Mouse (Mus musculus): ENCODE measurements at regions not wholly inside any gene's neighbourhood (a gene's known extent, or its start where the extent isn't known, plus 50 kb on each side); places are given as distances from the start of the nearest gene placed in this dataset.
"Not testable (repeated sequence)": the region's sequence is repeated elsewhere in the genome, so short reads cannot be mapped to it uniquely, and the experiment has no call there.

DNA sequence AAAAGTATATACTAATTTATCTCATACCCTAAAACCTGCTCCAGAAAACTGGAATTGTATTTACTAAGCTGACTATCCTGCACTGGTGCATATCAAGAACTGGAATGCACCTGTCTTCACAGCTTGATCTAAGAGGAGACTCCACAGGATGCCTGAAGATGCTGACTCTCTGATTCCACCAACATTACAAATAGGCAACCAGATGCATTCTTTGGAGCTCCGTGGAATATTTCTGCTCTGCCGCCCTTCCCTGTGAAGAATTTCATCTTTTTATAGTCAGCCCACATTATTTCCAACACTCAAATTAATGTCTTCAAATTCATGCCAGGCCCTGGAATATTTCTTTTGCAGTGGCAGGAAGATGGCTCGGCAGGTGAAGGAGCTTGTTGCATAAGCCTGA is 148.7 kb upstream of the Pou3f3 start:
- peaks cover 13% of the 10 kb centered on the region for H3K9me3 ChIP-seq
- H3K36me3 ChIP-seq (replicated peaks; ENCODE audit: low read length) = no peaks in the 10 kb centered on the region
- no peak overlapping the region for H3K4me3 ChIP-seq (replicated peaks)
- H3K4me1 ChIP-seq = peaks cover 3% of the 10 kb centered on the region; the same call in 1 of the 2 replicates
- H3K27me3 ChIP-seq (replicated peaks) = no peaks in the 10 kb centered on the region
- TF ChIP-seq GATA1 (IDR thresholded peaks at IDR 0.05; ENCODE audit: borderline replicate concordance, low read length) = no peak
- no peak for TF ChIP-seq FLI1 (IDR thresholded peaks at IDR 0.05; ENCODE audit: low read length)

DNA sequence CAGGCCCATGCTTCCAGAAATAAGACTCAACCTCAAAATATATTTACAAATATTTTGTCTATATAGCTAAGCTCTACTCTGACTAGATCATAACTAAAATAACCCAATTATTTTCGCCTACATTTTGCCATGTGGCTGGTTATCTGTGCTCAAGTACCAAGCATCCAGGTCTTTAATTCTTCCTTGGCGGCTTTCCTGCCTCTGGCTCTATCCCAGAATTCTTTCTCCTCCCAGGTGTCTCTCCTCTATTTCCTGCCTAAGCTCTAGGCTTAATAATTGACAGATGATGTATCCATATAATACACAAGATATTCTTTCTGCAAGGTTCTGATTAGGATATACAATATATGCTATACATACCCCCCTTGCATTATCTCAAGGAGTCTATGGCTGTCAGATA is 138.3 kb upstream of the Pou3f3 start:
- Histone ChIP-seq H3K9me3 (peaks cover 16% of the 10 kb centered on the region; the same call in 1 of the 2 replicates), H3K4me3 (replicated peaks) (no peak overlapping the region), H3K4me1 (no peaks in the 10 kb centered on the region), H3K27me3 (replicated peaks) (no peaks in the 10 kb centered on the region), H3K36me3 (replicated peaks; ENCODE audit: low read length) (no peaks in the 10 kb centered on the region)
- TF ChIP-seq GATA1 (IDR thresholded peaks at IDR 0.05; ENCODE audit: borderline replicate concordance, low read length) = no peak
- no peak for TF ChIP-seq FLI1 (IDR thresholded peaks at IDR 0.05; ENCODE audit: low read length)

DNA sequence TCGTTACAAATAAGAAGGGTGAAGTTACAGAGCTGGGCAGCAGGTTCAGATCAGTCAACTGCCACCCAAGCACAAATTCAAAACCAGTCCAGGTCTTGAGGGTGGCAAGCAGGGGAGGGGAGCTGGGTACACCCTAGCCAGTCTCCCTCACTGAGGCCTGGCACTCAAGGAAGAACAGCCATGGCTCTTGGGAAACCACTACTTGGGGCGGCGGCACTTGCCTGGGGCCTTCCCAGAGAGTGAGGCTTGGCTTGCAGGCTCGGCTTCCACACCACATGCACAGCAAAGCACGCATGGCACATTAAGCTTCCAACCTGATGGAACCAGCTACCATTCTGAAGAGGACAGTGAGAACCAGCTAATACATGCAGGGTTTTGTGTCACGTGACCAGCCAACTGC is 127.9 kb upstream of the Pou3f3 start:
- Histone ChIP-seq H3K27me3 (replicated peaks) (no peaks in the 10 kb centered on the region), H3K36me3 (replicated peaks; ENCODE audit: low read length) (no peaks in the 10 kb centered on the region), H3K9me3 (peaks cover 13% of the 10 kb centered on the region; the same call in 1 of the 2 replicates), H3K4me3 (replicated peaks) (no peak overlapping the region), H3K4me1 (no peaks in the 10 kb centered on the region)
- TF ChIP-seq FLI1 (IDR thresholded peaks at IDR 0.05; ENCODE audit: low read length) = no peak
- TF ChIP-seq GATA1 (IDR thresholded peaks at IDR 0.05; ENCODE audit: borderline replicate concordance, low read length) = no peak

DNA sequence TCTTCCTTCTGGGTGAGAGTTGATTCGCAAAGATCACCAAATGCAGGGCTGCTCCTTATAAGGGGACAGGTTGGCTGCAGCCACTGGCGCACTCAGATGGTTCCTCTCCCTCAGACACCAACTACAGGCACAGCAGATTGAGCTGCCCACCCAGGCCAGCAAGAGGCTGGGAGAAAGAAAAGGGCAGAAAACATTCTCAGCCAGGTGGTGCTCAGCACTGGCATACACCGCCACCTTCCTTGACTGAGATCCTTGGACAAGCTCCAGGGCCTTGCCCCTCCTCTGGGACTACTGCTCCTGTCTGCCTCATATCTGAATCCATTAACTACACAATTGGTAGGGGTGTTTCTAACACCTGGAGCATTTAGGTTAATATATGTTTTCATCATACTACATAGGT is 110.4 kb upstream of the Pou3f3 start:
- H3K9me3 ChIP-seq = peaks cover 27% of the 10 kb centered on the region
- H3K4me1 ChIP-seq = no peaks in the 10 kb centered on the region
- no peaks in the 10 kb centered on the region for H3K36me3 ChIP-seq (replicated peaks; ENCODE audit: low read length)
- H3K27me3 ChIP-seq (replicated peaks) = no peaks in the 10 kb centered on the region
- H3K4me3 ChIP-seq (replicated peaks) = no peak overlapping the region
- no peak for TF ChIP-seq GATA1 (IDR thresholded peaks at IDR 0.05; ENCODE audit: borderline replicate concordance, low read length)
- no peak for TF ChIP-seq FLI1 (IDR thresholded peaks at IDR 0.05; ENCODE audit: low read length)

DNA sequence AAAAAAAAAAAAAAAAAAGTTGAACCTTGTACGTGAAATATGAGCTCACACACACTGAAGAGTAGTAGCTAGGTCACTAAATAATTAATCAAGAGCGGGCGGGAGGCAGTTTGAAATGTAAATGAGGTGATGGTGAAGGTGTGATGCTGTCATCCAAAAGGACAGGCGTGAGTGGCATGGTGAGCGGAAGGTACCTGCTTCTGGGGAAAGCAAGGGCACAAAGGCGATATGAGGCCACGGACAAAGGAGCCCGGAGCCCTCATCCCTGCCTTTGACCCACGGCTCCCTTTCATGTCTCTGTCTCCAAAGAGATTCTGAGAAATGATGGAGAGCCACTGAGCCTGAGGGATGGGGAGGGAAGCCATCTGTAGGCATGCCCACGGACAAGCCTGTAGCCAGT is 107.1 kb upstream of the Pou3f3 start:
- H3K27me3 ChIP-seq (replicated peaks) = no peaks in the 10 kb centered on the region
- H3K4me1 ChIP-seq = no peaks in the 10 kb centered on the region
- H3K4me3 ChIP-seq (replicated peaks) = no peak overlapping the region
- H3K9me3 ChIP-seq = peaks cover 42% of the 10 kb centered on the region
- no peak for TF ChIP-seq FLI1 (IDR thresholded peaks at IDR 0.05; ENCODE audit: low read length)
- no peak for TF ChIP-seq GATA1 (IDR thresholded peaks at IDR 0.05; ENCODE audit: borderline replicate concordance, low read length)
- no peaks in the 10 kb centered on the region for H3K36me3 ChIP-seq (replicated peaks; ENCODE audit: low read length)

DNA sequence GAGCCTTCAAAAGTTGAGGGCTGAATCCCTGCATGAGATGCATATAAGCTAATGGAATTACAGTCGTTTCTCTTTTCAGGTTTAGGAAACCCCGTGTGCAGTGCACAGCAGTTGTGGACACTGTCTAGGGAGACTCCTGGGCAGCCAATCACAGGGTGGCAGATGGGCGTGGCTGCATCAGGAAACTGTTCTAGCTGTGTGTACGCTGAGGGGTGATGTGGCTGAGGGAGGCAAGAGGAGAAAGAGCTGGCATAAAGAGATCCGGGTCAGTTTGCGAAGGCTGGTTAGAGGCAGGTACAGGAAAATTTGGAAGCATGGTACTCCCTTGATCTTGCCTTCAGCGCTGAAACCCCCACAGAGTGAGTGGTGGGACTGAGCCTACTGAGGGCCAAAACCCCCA is 106.1 kb upstream of the Pou3f3 start:
- Histone ChIP-seq H3K36me3 (replicated peaks; ENCODE audit: low read length) (no peaks in the 10 kb centered on the region), H3K27me3 (replicated peaks) (no peaks in the 10 kb centered on the region), H3K4me1 (no peaks in the 10 kb centered on the region), H3K4me3 (replicated peaks) (no peak overlapping the region), H3K9me3 (peaks cover 36% of the 10 kb centered on the region)
- no peak for TF ChIP-seq FLI1 (IDR thresholded peaks at IDR 0.05; ENCODE audit: low read length)
- no peak for TF ChIP-seq GATA1 (IDR thresholded peaks at IDR 0.05; ENCODE audit: borderline replicate concordance, low read length)

GRCm38 (mm10) chr1:42591855-42592254 is 103.7 kb upstream of the Pou3f3 start:
- TF ChIP-seq FLI1 (IDR thresholded peaks at IDR 0.05; ENCODE audit: low read length) = no peak
- TF ChIP-seq GATA1 (IDR thresholded peaks at IDR 0.05; ENCODE audit: borderline replicate concordance, low read length) = no peak
- Histone ChIP-seq H3K4me1 (no peaks in the 10 kb centered on the region), H3K4me3 (replicated peaks) (peak overlapping the region; percentile 17), H3K27me3 (replicated peaks) (no peaks in the 10 kb centered on the region), H3K36me3 (replicated peaks; ENCODE audit: low read length) (no peaks in the 10 kb centered on the region), H3K9me3 (peaks cover 30% of the 10 kb centered on the region)

DNA sequence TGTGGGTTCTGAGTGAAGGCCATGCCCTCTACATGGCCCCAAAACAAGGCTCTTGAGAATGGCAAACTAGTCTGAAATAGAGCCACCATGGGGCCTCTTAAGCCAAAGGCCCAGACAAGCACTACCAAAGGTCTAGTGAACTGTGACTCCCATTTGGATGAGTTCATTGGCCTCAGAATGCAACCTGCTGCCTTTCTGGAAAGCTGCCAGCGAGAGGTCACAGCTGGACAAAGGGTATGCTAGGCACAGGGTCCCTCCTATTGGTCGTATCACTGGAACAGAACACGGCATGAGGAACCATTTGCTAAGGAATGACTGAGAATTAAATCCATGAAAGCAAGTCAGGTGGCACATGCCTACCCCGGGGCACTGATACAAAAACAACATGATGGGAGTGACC is 98.5 kb upstream of the Pou3f3 start:
- H3K4me1 ChIP-seq = no peaks in the 10 kb centered on the region
- H3K36me3 ChIP-seq (replicated peaks; ENCODE audit: low read length) = no peaks in the 10 kb centered on the region
- TF ChIP-seq GATA1 (IDR thresholded peaks at IDR 0.05; ENCODE audit: borderline replicate concordance, low read length) (no peak), FLI1 (IDR thresholded peaks at IDR 0.05; ENCODE audit: low read length) (no peak)
- no peaks in the 10 kb centered on the region for H3K27me3 ChIP-seq (replicated peaks)
- H3K4me3 ChIP-seq (replicated peaks) = no peak overlapping the region
- peaks cover 24% of the 10 kb centered on the region for H3K9me3 ChIP-seq

GRCm38 (mm10) chr1:42599238-42599637 is 96.3 kb upstream of the Pou3f3 start:
- Histone ChIP-seq H3K36me3 (replicated peaks; ENCODE audit: low read length) (no peaks in the 10 kb centered on the region), H3K4me1 (no peaks in the 10 kb centered on the region), H3K27me3 (replicated peaks) (no peaks in the 10 kb centered on the region), H3K9me3 (peaks cover 26% of the 10 kb centered on the region), H3K4me3 (replicated peaks) (no peak overlapping the region)
- no peak for TF ChIP-seq FLI1 (IDR thresholded peaks at IDR 0.05; ENCODE audit: low read length)
- TF ChIP-seq GATA1 (IDR thresholded peaks at IDR 0.05; ENCODE audit: borderline replicate concordance, low read length) = no peak

DNA sequence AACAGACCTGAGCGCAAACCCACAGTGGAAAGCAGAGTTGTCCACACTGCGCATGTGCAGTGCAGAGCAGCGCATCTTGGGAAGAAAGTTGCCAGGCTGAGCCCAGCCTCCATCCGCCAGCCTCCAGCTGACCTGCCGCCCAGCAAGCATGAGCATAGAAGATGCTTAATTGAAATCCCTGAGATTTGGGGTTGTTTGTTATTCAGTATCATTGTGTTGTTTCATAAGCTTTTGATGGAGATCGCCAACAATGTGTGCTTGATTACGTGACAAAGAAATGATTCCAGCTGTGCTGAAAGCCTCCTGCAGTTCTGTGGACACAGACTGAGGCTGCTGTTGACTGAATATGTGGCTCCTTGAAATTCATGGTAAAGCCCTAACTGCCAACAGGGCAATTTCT is 89.3 kb upstream of the Pou3f3 start:
- no peak for TF ChIP-seq GATA1 (IDR thresholded peaks at IDR 0.05; ENCODE audit: borderline replicate concordance, low read length)
- TF ChIP-seq FLI1 (IDR thresholded peaks at IDR 0.05; ENCODE audit: low read length) = no peak
- Histone ChIP-seq H3K27me3 (replicated peaks) (no peaks in the 10 kb centered on the region), H3K4me1 (no peaks in the 10 kb centered on the region), H3K4me3 (replicated peaks) (no peak overlapping the region), H3K36me3 (replicated peaks; ENCODE audit: low read length) (no peaks in the 10 kb centered on the region), H3K9me3 (peaks cover 14% of the 10 kb centered on the region)

DNA sequence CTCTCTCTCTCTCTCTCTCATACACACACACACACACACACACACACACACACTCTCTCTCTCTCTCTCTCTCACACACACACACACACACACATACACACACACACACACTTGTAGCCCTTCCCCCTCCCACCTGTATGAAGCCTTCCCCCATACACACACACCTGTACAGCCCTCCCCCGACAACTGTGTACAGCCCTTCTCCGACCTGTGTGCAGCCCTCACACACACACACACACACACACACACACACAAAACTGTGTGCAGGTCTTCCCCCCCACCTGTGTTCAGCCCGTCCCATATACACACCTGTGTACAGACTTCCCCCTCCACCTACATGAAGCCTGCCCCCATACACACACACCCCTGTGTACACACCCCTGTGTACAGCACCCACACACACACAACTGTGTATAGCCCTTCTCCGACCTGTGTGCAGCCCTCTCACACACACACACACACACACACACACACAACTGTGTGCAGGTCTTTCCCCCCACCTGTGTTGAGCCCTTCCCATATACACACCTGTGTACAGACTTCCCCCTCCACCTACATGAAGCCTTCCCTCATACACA is 88.0 kb upstream of the Pou3f3 start:
- H3K27me3 ChIP-seq (replicated peaks); H3K36me3 ChIP-seq (replicated peaks; ENCODE audit: low read length); H3K4me3 ChIP-seq (replicated peaks); H3K4me1 ChIP-seq: not testable (repeated sequence)
- H3K9me3 ChIP-seq = peaks cover 14% of the 10 kb centered on the region
